8 mouse cellular contexts compared by ENCODE assay signal in the genomic region with DNA sequence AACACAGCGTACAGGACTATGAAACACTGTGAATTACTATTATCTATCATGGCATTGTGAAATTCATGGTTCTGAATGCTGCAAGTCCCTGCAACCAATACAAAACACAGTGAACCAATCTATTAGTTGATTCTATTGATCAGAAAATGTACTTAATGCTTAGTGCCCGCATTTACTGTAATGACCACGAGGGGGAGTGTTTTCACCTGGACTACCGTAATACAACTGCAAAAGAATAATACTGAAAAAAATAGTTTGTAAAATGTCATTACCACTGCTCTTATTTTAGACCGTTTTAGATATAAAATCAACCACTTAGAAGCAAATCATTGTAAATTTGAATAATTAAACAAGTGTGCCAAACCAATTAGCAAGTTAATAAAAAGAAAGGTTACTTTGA.
DNase-seq lines count a peak whose midpoint lies in the region; ATAC-seq and TF ChIP-seq lines count a peak whose summit lies in the region.
"Had no signal": no experiment of that assay in that cellular context is flagged by ENCODE, and none has a peak within 500 bp of the region (broad histone marks: within the 10 kb centered on the region; RNA-seq: fewer than 3 reads in every experiment).

No protein-coding gene starts in this region.

- no peak overlapping the region for H3K4me2 ChIP-seq in embryonic facial prominence, embryonic 14.5 days (ENCODE audit: low read depth, low read length)
- H3K4me2 ChIP-seq: liver, embryonic 15.5 days had no signal

- no peak overlapping the region for H3K9ac ChIP-seq in embryonic facial prominence, embryonic 14.5 days (ENCODE audit: low read depth, low read length)
- H3K9ac ChIP-seq: liver, embryonic 15.5 days had no signal

- DNase-seq in layer of hippocampus, adult 2 months (ENCODE audit: low spot score in 2 of 2), result peak in 1 of 2 experiments; percentile 38
- no peak for DNase-seq in layer of hippocampus, postnatal 36 days
- DNase-seq in R1 (ENCODE audit: low read depth, low spot score), result peak; percentile 59
- peak; percentile 53 for DNase-seq in embryonic facial prominence, embryonic 14.5 days (ENCODE audit: low spot score)
- no peak for DNase-seq in right cerebral cortex, adult 18-20 months

- H3K36me3 ChIP-seq in E14TG2a.4 (ENCODE audit: insufficient read depth, low read length), result no peaks in the 10 kb centered on the region
- H3K36me3 ChIP-seq in embryonic facial prominence, embryonic 14.5 days (ENCODE audit: control insufficient read depth, insufficient read depth, low read length), result no peaks in the 10 kb centered on the region
- H3K36me3 ChIP-seq: liver, embryonic 15.5 days had no signal

- TF ChIP-seq CTCF in layer of hippocampus, adult 2 months (conservative IDR thresholded peaks at IDR 0.05), result peak; percentile 95
- peak; percentile 78 for TF ChIP-seq CTCF in E14TG2a.4 (conservative IDR thresholded peaks at IDR 0.05; ENCODE audit: low read length)

- 24% methylated on average over 5 of the region's 5 CpGs for WGBS in embryonic facial prominence, embryonic 14.5 days

- H3K4me1 ChIP-seq in E14TG2a.4 (replicated peaks; ENCODE audit: low read depth, low read length), result peaks cover 14% of the 10 kb centered on the region
- H3K4me1 ChIP-seq in embryonic facial prominence, embryonic 14.5 days (ENCODE audit: control insufficient read depth, insufficient read depth, low read length), result no peaks in the 10 kb centered on the region
- H3K4me1 ChIP-seq: liver, embryonic 15.5 days had no signal

- H3K9me3 ChIP-seq in E14TG2a.4 (ENCODE audit: low read length), result no peaks in the 10 kb centered on the region
- no peaks in the 10 kb centered on the region for H3K9me3 ChIP-seq in embryonic facial prominence, embryonic 14.5 days (ENCODE audit: control insufficient read depth, low read length)
- H3K9me3 ChIP-seq: liver, embryonic 15.5 days had no signal

- no peak for ATAC-seq in embryonic facial prominence, embryonic 14.5 days (ENCODE audit: low read depth)
- peak; percentile 77; the same call in 1 of the 2 replicates for ATAC-seq in megakaryocyte-erythroid progenitor cell, adult 5-6 weeks (replicated peaks; ENCODE audit: low FRiP score, low TSS enrichment, poor library complexity, severe bottlenecking)

- H3K4me3 ChIP-seq in layer of hippocampus, adult 2 months, result no peak overlapping the region
- no peak overlapping the region for H3K4me3 ChIP-seq in E14TG2a.4 (replicated peaks; ENCODE audit: low read length)
- no peak overlapping the region for H3K4me3 ChIP-seq in embryonic facial prominence, embryonic 14.5 days (ENCODE audit: low read depth, low read length)
- H3K4me3 ChIP-seq: liver, embryonic 15.5 days had no signal

- no peak overlapping the region for H3K27ac ChIP-seq in layer of hippocampus, adult 2 months
- no peak overlapping the region for H3K27ac ChIP-seq in embryonic facial prominence, embryonic 14.5 days (replicated peaks; ENCODE audit: low read depth, low read length)
- H3K27ac ChIP-seq: liver, embryonic 15.5 days had no signal

- H3K27me3 ChIP-seq in E14TG2a.4 (ENCODE audit: insufficient read depth, low read length), result no peaks in the 10 kb centered on the region
- no peaks in the 10 kb centered on the region for H3K27me3 ChIP-seq in embryonic facial prominence, embryonic 14.5 days (replicated peaks; ENCODE audit: control insufficient read depth, insufficient read depth, low read length)
- H3K27me3 ChIP-seq: liver, embryonic 15.5 days had no signal

Comparison
In these comparisons a context has a peak if more than half of its experiments do, and no peak if none do; other contexts are left out.
1. DNase-seq: peak in R1 (single experiment) and embryonic facial prominence, embryonic 14.5 days (single experiment); none in layer of hippocampus, postnatal 36 days (0 of 2) and right cerebral cortex, adult 18-20 months (single experiment).